Mouse (Mus musculus): Measurements from ENCODE around the gene H2-D1.
"Not testable (repeated sequence)": the region's sequence is repeated elsewhere in the genome, so short reads cannot be mapped to it uniquely, and the experiment has no call there.

Gene H2-D1

DNA sequence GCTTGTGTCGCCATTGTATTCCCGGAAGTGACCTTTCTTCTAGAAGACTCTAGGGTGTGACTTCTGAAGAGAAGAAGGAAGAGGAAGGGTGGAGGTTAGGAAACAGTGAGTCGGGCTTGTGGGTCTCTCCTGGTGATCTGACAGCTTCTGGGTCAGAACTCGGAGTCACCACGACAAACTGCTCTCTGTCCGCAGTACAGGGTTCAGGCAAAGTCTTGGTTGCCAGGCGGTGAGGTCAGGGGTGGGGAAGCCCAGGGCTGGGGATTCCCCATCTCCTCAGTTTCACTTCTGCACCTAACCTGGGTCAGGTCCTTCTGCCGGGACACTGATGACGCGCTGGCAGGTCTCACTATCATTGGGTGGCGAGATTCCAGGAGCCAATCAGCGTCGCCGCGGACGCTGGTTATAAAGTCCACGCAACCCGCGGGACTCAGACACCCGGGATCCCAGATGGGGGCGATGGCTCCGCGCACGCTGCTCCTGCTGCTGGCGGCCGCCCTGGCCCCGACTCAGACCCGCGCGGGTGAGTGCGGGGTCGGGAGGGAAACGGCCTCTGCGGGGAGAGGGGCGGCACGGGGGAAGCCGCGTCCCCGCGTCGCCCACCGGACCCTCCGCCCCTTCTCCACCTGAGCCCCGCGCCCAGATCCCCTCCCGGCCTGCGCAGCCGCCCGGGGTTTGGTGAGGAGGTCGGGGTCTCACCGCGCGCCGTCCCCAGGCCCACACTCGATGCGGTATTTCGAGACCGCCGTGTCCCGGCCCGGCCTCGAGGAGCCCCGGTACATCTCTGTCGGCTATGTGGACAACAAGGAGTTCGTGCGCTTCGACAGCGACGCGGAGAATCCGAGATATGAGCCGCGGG is at the start of gene H2-D1:
TSS of gene H2-D1 (plus strand) at position 67 of the 859 bp plus-strand sequence.
- DNase-seq, result peak; percentile 100

DNA sequence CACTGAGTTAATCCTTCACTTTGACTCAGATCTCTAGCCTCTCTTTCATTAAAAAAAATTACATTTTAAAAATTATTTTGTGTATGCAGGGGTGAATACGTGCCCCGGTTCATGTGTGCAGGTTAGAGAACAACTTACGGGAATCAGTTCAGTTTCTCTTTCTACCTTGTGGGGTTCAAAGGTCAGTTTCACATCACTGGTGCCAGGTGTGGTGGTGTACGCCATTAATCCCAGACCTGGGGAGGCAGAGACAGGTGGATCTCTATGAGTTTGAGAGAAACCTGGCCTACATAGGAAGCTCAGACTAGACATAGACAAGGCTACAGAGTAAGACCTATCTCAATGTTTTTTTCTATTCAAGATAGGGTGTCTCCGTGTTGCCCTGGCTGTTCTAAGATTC is 49.5 kb upstream of the H2-D1 start:
- DNase-seq, result no peak

DNA sequence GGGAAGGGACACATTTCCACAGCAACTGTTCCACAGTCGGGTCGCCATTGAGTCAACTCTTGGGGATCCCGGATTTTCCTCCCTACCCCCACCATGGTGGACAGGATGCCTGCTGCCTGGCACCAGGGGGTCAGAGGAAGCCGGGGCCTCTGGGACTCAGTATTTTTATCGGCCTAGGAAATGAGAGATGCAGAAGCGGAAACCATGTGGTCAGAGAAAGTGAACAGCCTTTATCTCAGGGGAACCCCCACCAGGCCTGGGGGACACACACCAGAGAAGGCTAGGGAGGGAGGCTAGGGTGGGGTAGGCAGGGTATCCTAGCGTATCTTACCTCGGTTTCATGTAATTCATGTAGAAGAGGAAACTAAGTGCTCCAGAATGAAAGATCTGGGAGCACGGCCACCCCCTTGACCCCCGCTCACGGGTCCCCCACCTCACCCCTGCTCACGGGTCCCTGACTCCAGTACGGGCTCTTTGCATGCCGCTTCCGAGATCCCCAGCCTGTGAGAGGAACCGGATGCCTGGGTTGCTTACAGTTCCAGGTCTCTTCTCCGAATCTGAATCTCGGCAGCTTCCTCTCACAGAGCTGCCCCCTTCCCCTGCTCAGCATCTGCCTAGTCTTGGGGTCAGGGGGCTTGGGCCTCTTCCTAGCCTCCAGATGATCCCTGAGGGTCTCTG is 43.9 kb upstream of the H2-D1 start:
- no peak for DNase-seq

DNA sequence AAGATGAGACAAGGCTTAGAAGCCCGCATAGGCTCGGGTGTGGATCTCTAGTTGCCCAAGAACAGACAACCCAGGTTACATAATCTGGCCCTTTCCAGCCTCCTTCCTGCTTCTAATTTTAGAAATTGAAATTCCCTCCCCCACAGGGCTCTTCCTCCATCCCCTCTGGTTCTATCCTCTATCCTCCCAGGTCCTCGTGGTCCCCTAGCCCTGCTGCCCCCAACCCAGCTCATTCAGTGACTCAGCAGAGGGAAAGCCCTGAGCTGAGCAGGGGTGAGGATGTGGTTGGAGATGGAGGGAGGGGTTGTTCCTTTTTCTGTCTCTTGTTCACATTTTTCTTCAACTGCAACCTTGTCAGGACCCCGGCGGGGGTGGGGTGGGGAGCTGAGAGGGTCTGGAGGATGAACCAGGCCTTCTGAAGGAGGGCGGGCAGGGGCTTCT is 42.9 kb upstream of the H2-D1 start:
- DNase-seq, result peak in 1 of 2 experiments; percentile 22

DNA sequence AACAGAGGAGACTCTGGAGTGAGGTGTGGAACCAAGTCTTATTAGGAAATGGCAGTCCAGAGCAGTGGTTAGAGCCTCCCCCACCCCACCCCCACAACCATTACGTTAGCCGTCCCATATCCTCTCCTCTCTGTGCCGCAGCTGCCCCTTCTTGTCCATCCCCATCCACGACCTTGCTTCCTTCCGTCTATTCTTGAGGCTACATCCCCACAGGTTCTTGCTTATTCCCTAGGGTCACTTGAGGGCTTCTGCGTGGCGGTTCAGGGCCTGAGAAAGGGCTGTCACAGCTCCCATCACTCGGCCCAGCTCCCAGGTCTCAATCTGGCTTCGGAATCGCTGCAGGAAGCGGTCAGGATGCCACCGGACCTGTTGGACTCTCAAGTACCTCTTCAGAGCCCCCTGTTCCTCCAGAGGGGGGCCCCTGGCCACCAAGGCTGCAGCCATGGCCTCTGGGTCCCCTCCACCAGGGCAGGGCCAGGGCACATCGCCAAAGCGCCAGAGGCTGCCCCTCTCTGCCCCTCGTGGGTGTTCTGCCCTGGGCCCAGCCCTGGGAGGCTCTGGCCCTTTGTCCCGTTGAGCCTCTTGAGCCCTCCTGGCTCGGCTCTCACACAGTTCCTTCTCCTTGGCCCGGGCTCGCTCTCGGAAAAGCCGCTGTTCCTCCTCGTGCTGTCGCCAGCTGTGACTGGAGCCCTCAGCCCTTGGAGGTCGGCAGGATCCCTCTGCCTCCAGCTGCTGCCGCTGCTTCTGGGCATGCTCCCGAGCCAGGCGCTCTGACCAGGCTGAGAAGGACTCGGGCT is 42.2 kb upstream of the H2-D1 start, which contains the start of gene Gm16181:
TSS of gene Gm16181 (plus strand) at position 679 of the 797 bp plus-strand sequence.
- DNase-seq, result peak in 1 of 2 experiments; percentile 14

DNA sequence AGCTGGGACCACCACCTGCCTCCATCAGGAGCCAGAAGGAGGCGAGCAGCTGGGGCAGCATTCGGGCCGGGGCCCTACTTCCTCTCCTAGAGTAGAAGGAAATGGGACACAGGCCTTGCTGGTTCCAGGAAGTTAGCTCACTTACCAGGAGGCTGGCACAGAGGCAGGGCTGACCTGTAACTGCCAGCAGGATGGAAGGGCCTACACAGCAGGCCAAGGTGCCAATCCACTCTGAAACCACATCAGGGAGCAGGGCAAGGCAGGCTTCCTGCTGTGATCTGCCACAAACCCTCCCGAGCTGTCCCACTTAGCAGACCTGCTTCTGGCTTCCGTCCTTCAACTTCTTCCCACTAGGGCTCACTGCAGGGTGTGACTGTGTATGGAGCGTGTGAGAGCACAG is 40.2 kb upstream of the H2-D1 start:
- DNase-seq, result peak in 1 of 2 experiments; percentile 10

DNA sequence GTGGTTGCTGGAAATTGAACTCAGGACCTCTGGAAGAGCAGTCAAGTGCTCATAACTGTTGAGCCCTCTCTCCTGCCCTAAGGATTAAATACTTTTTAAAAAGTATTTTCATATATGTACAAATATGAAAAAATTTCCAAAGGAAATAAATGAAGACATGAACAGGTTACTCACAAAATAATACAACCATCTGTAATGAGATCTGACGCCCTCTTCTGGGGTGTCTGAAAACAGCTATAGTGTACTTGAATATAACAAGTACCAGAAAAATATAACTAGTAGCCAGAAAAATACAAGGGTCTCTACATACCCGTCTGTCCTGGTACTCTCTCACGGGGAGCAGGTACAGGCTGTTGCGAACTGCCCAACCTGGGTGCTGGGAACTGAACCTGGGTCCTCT is 37.9 kb upstream of the H2-D1 start:
- DNase-seq, result no peak

DNA sequence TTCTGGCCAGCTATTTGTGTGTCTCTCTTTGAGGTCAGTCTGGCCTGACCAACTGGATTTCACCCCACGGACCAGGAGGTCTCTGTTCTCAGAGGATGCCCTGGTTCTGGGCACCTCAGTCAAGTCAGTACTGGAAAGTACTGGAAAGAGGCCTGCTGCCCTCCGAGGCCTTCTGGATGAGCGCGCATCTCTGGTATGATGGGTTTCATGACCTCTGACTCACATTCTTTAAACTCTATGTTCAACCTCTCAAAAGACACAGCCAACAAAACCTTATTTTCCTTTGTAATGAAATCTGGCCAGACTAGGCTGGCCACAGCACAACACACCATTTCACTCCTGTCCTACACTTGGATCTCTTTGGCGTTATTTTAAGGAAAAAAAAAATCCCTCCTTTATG is 37.1 kb upstream of the H2-D1 start:
- DNase-seq, result no peak

DNA sequence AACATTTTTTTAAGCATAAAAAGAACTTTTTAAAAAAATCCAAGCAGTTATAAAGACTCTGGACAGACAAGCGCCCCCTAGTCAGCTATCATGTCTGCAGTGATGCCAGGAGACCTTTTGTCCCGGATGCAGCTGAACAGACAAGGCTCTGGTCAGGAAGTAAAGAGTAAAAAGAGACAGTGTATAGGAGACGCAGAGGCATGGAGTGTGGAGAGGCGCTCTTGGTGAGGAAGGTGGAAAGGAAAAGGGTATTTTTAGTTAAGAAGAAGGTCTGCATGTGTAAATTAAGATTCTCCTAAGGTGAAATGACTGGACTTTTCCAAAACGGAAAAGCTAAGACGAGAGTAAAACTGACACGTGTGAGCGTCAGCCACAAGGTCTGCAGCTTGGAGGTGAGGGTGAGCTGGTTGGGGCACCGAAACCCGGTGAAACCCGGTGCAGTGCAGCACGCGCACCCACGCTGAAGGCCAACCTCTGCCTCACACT is 35.9 kb upstream of the H2-D1 start:
- DNase-seq, result no peak

DNA sequence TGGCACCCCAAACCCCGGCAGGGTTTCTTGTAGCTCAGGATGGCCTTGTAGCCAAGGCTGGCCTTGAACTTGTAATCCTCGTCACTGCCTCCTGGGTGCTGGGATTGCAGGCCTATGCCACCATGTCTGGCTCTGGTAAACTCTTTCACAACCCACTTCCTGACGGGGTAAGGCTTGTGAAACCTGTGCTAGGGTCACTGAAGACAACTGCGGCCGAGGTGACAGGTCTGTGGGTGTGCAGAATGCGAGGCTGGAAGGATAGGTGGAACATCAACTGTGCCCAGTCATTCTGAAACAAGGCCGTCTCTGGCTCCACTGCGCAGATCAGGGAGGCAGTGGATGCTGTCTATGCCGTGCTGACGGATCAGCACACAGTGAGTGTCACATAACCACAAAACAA is 31.5 kb upstream of the H2-D1 start:
- no peak for DNase-seq

DNA sequence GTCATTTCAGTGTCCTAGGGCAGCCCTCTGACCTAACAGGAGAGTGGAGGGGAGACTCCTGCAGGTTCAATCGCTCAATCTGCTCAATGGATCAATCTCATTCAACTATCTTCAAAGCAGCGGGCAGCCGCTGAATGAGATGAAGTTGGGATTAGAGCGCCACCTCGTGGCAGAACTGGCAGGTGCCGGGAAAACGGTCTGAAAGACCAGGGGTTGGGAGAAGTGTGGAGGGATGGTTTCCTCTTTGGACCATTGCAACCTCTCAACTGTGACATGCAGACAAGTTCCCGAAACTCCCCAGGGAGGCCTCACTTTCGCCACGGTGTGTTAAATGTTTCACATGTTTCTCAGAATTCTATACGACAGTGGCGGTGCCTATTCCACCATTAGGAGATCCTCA is 30.5 kb upstream of the H2-D1 start:
- DNase-seq, result peak; percentile 93 to 96

DNA sequence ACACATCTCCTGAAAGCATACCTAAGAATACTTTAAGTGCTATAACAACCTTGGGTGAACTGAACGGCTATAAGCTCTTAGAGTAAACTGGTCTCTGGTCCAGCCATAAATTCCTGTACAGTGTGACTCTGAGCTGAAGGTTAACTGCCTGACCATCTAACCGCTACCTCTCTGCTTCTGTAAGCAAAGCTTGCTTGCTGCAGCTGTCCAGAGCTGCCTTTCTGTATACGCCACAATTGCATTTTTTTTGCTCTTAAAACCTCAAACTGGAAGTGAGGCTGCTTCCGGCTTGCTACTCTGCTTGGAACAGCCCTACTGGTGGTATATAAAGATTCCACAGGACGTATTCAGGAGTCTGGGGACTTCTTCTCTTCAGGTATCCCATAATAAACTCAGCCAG is 29.9 kb upstream of the H2-D1 start:
- no peak for DNase-seq

DNA sequence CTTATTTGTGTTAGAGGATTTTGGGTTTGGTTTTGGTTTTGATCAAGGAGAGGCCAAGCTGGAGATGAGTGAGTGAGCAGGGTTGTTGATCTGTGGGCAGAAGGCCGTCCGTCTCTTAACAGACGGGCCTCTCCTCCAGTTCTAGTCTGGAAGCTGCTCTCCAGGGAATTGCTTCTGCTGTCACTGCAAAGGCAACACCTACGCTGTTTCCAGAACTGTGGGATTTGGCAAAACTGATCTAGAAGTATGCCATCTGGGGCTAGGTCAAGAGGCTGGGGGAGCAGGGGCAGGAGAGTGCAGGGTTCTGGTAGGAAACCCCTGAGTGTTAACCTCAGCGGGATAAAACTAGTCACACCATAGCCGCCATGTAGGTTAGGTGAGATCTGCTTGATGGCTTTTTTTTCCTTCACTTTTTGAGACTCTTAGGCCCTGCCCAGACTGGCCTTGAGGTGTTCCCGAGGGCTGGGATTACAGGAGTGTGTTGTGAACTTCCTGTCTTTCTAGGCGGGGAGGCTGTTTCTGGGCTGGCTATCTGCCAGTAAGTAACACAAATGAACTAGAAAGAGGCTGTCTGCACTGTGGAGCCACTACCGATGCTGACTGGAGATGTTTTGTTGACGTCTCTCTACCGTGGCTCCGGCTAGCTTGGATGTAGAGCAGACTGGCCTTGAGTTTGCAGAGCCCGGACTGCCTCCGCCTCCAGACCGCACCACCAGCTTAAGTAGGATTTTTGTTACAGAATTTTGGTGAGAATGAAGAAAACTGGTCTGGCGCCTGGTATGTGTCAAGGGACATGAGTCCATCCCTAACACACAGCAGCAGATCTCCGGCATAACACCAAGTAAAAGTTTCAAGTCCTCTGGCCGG is 29.2 kb upstream of the H2-D1 start, which contains the start of gene Atp6v1g2:
TSS of gene Atp6v1g2 (plus strand) at position 547 of the 867 bp plus-strand sequence.
- no peak for DNase-seq

DNA sequence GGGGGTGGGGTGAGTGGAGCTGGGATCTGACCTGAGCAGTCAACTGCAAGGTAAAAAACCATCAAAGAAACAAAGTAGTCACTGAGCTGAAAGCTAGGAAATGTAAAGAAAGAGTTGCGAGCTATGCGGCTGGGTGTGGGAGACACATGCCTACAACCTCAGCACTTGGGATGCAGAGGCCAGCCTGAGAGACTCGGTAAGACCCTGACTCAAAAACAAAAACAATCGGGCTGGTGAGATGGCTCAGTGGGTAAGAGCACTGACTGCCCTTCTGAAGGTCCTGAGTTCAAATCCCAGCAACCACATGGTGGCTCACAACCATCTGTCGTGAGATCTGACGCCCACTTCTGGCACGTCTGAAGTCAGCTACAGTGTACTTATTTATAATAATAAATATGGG is 28.4 kb upstream of the H2-D1 start:
- DNase-seq, result not testable (repeated sequence)

DNA sequence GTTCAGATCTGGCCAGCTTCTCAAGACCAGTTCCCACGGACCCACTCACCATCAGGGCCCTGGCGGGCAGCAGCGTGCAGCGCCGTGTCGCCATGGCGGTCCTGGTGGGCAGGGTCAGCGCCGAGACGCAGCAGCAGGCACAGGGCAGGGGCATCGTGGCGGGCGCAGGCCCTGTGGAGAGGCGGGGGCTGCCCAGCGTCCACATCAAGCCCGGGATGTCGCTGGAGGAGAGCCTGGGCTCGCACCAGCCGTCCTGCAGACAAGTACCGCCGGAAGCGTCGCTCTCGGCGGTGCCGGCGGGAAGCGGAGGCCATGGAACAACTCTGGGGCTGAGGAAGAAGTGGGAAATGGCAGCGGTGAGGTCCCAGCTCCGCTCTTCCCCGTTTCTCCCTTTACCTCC is 27.6 kb upstream of the H2-D1 start:
- peak; percentile 39 to 53 for DNase-seq

DNA sequence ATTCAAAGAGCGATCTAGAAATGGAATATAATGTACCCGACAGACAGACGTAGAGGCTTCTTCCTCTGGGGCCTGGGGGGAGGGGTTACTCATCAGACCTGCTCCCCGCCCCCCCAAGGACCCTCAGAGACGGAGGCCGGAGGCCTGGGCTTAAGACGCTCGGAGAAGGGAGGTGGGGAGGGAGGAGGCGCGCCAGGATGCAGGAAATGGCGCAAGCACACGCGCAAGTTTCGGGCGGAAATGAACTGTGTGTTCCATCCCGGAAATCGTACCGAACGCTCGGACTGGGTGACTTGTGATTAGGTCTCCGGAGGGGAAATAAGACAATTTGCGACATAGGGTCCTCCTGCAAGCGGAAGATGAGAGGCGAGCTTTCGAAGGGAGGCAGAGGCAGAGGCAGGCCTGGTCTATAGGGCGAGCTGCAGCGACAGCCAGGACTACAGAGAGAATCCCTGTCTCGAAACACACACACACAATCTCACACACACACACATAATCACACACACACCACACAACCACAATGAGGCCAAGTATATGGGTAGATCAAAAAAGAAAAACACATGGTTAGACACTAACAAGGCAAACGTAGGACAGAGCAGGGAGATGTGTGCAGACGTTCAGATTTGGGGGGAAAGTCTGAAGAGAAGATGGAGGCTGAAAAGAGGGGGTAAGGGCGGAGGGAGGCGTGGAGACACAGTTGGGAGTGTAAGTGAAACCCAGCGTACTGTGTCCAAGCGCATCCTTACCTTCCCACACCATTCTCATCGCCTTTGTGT is 26.7 kb upstream of the H2-D1 start, which contains the start of gene Nfkbil1:
TSS of gene Nfkbil1 (minus strand) at position 179 of the 776 bp plus-strand sequence.
- peak; percentile 91 to 92 for DNase-seq

DNA sequence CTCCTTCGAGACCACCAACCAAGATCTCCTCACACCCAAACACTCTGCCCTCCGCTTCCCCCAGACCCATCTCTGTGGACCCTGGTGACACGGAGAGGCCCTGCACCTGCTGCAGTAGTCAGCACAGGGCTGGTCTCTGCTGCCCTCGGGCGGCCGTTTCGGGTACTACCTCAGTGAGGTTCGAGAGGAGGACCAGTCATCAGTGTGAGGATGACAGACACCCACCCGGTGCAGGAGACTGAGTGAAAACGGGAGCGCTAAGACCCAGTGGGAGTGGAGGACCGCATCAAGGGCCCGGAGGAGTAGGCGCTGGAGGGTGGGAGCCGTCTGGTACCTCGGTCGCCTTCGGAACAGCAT is 26.2 kb upstream of the H2-D1 start:
- peak; percentile 100 for DNase-seq

DNA sequence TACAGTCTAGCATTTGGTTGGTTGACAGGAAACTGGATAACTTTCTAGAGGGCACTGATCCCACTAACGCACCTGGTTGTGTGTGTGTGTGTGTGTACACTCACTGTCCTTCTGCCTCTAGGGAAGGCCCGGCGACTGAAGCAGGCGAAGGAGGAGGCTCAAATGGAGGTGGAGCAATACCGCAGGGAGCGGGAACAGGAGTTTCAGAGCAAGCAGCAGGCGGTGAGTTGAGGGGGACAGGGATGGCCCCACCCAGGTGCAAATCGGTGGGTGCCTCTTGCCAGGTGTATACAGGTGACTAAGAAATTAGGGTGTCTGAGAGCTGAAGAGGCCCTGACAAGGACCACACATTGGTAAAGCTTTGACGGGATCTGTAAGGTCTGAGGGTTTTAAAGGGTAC is 25.5 kb upstream of the H2-D1 start:
- peak; percentile 60 to 66 for DNase-seq

DNA sequence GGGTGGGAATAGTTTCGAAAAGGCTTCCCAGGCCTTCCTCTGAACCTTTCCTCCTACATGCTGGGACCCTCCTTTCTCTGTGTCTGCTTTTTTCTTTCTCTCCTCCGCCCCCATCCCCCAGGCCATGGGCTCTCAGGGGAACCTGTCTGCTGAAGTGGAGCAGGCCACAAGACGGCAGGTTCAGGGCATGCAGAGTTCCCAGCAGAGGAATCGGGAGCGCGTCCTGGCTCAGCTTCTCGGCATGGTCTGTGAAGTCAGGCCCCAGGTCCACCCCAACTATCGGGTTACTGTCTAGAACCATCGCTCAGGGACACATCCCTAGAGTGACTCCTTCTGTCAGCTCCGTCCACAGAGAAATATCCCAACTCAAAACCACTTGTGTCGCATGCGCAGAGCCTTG is 25.0 kb upstream of the H2-D1 start:
- DNase-seq, result peak in 1 of 2 experiments; percentile 27

DNA sequence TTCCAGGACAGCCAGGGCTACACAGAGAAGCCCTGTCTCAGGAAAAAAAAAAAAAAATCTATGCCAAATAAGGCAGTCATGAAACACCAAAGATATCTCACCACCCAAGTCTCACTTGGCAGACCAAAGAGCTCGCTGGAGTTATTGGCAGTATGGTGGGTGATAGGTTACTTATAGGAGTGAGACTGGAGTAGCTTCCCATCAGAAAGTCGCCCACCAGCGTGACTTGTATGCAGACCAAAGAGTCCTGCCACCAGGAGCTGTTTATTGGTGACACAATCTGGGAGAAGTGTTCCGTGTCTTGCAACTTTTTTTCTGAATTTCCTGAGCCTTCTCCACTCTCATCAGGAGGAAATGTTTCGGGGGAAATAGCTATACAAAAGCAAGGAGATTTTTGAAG is 22.8 kb upstream of the H2-D1 start:
- no peak for DNase-seq
